Mouse (Mus musculus): Measurements from ENCODE around the gene Cdr2. TPM values are rescaled to one million over a fixed set of nuclear protein-coding genes. Genes with fewer than 3 reads are reported as not detected.
A peak's percentile ranks its signal among the peaks of the same experiment; 100 is the strongest.
"Not testable (repeated sequence)": the region's sequence is repeated elsewhere in the genome, so short reads cannot be mapped to it uniquely, and the experiment has no call there.

The Cdr2 gene
- 1 to 10 TPM; 7.8 to 8.7 TPM for total RNA-seq (2021)

GRCm38 (mm10) chr7:120982200-120982841 lies at the start of gene Cdr2, which contains the start of gene Mfsd13b:
Gene Cdr2 (minus strand): TSS chr7:120982312.
Gene Mfsd13b (plus strand): TSS chr7:120982509.
- intact Hi-C loops (cut with DNase I), result no loop called here
- peak; percentile 96 to 98 for DNase-seq (ENCODE audit: low spot score in 2 of 2)

- intact Hi-C loops (cut with DNase I), result loop anchor here (5.0 kb wide), 1 partner anchor 188 kb away; the partner anchor contains the start of gene Eef2k
- not testable (repeated sequence) for DNase-seq (ENCODE audit: low spot score in 2 of 2)
Observed at GRCm38 (mm10) chr7:121029947-121030346, 47.8 kb upstream of the Cdr2 start.

GRCm38 (mm10) chr7:121026300-121026699 lies 44.2 kb upstream of the Cdr2 start:
- DNase-seq (ENCODE audit: low spot score in 2 of 2), result no peak
- intact Hi-C loops (cut with DNase I), result no loop called here

- intact Hi-C loops (cut with DNase I), result no loop called here
Observed at GRCm38 (mm10) chr7:121025221-121026008, 43.3 kb upstream of the Cdr2 start.

GRCm38 (mm10) chr7:121020277-121020676 lies 38.2 kb upstream of the Cdr2 start:
- peak in 1 of 2 experiments; percentile 42 for DNase-seq (ENCODE audit: low spot score in 2 of 2)
- intact Hi-C loops (cut with DNase I), result no loop called here

More at GRCm38 (mm10) chr7:121025221-121026008, 43.3 kb upstream of the Cdr2 start:
- no peak for DNase-seq (ENCODE audit: low spot score in 2 of 2)

- DNase-seq (ENCODE audit: low spot score in 2 of 2), result no peak
- intact Hi-C loops (cut with DNase I), result no loop called here
Observed at GRCm38 (mm10) chr7:121018778-121019177, 36.7 kb upstream of the Cdr2 start.

- DNase-seq (ENCODE audit: low spot score in 2 of 2), result no peak
- intact Hi-C loops (cut with DNase I), result no loop called here
Observed at GRCm38 (mm10) chr7:121014486-121014885, 32.4 kb upstream of the Cdr2 start.

- DNase-seq (ENCODE audit: low spot score in 2 of 2), result peak in 1 of 2 experiments; percentile 7
- intact Hi-C loops (cut with DNase I), result no loop called here
Observed at GRCm38 (mm10) chr7:121011794-121012689, 29.9 kb upstream of the Cdr2 start.

GRCm38 (mm10) chr7:121003793-121004418 lies 21.8 kb upstream of the Cdr2 start:
- intact Hi-C loops (cut with DNase I), result no loop called here

GRCm38 (mm10) chr7:121002407-121002928 lies 20.4 kb upstream of the Cdr2 start:
- DNase-seq (ENCODE audit: low spot score in 2 of 2), result no peak
- intact Hi-C loops (cut with DNase I), result no loop called here

More at GRCm38 (mm10) chr7:121003793-121004418, 21.8 kb upstream of the Cdr2 start:
- no peak for DNase-seq (ENCODE audit: low spot score in 2 of 2)

- intact Hi-C loops (cut with DNase I), result no loop called here
- DNase-seq (ENCODE audit: low spot score in 2 of 2), result no peak
Observed at GRCm38 (mm10) chr7:121001879-121002278, 19.8 kb upstream of the Cdr2 start.

- DNase-seq (ENCODE audit: low spot score in 2 of 2), result no peak
- intact Hi-C loops (cut with DNase I), result no loop called here
Observed at GRCm38 (mm10) chr7:121000065-121000822, 18.1 kb upstream of the Cdr2 start.

GRCm38 (mm10) chr7:120999021-120999530 lies 17.0 kb upstream of the Cdr2 start:
- DNase-seq (ENCODE audit: low spot score in 2 of 2), result no peak
- intact Hi-C loops (cut with DNase I), result no loop called here

- peak in 1 of 2 experiments; percentile 14 for DNase-seq (ENCODE audit: low spot score in 2 of 2)
- intact Hi-C loops (cut with DNase I), result no loop called here
Observed at GRCm38 (mm10) chr7:120991191-120991590, 9.1 kb upstream of the Cdr2 start.

- intact Hi-C loops (cut with DNase I), result no loop called here
- no peak for DNase-seq (ENCODE audit: low spot score in 2 of 2)
Observed at GRCm38 (mm10) chr7:120982968-120983367, 856 bp upstream of the Cdr2 start.

GRCm38 (mm10) chr7:120980931-120981924 lies 884 bp downstream of the Cdr2 start:
- peak; percentile 27 to 30 for DNase-seq (ENCODE audit: low spot score in 2 of 2)
- intact Hi-C loops (cut with DNase I), result no loop called here

GRCm38 (mm10) chr7:120980041-120980440 lies 2.1 kb downstream of the Cdr2 start:
- intact Hi-C loops (cut with DNase I), result no loop called here

More at GRCm38 (mm10) chr7:120980041-120980440, 2.1 kb downstream of the Cdr2 start:
- DNase-seq (ENCODE audit: low spot score in 2 of 2), result no peak
